Mouse (Mus musculus) large intestine, adult 2 months (tissue): ENCODE measurements around the gene Armc5. TPM values are rescaled to one million over a fixed set of nuclear protein-coding genes. Genes with fewer than 3 reads are reported as not detected.

Experiments used
- DNase-seq: peaks from one replicate; pipeline ENCODE4 v3.0.0-alpha.2; 2012; ENCODE audit warnings: low read depth, low spot score
- WGBS: fragments of 180-500 bp; shearing (Covaris S2); methylation state at CpG from one replicate; pipeline ENCODE4 v1.1.7; 2018; 5-methylcytosine and 5-hydroxymethylcytosine counted together
- polyA plus RNA-seq: library from polyadenylated mRNA; depleted of rRNA; stranded (reverse); fragments of >200 nt; gene quantifications from 2 replicates; pipeline ENCODE4 v1.2.3, GENCODE M21; 2012; rRNA removed

Gene Armc5
- polyA plus RNA-seq, 1 experiment: 22.1 TPM

DNA sequence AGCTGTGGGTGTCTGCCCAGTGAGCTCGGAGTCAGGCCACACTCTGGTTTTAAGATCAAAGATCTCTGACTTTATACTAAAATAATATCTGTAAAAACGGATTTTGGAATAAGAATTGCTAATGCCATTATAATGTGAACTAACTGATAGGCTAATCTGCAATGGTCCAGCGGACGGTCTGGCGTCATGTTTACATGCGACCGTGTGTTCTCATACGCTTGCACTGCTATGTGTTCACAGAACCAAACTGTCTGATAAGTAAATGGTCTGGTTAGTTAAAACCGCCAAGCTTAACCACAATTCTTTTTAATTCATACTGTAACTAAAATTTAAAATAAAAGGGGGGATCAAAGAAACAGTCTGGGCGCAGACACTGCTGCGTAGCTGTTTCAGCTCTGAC is 44.6 kb downstream of the Armc5 start:
- WGBS: 95% methylated on average over 11 of the region's 11 CpGs
- DNase-seq: no peak

GRCm38 (mm10) chr7:128282532-128283244 is 45.5 kb downstream of the Armc5 start:
- 55% methylated on average over 7 of the region's 7 CpGs for WGBS
- no peak for DNase-seq

DNA sequence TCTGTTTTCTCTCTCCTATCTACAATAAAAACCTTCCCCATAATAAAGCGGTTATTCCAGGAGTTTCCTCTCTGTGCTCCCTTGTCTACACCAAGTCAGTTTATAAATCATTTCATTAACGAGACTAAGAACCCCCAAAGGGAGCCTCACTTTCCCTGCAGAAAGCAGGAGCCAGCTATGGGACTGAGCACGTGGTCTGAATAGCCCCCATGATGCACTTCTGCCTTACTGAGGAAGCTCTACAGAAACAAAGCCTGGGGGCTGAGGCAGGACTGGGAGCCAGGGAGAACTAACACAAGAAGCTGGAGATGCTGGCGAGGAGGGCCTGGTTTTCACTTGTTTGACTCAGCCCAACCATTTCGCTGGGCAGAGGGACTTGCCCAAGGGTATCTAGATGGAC is 46.9 kb downstream of the Armc5 start:
- 73% methylated on average over 5 of the region's 5 CpGs for WGBS
- no peak for DNase-seq

- DNase-seq: no peak
- 88% methylated on average over 8 of the region's 8 CpGs for WGBS
Measured at GRCm38 (mm10) chr7:128285060-128285459, 47.9 kb downstream of the Armc5 start.

DNA sequence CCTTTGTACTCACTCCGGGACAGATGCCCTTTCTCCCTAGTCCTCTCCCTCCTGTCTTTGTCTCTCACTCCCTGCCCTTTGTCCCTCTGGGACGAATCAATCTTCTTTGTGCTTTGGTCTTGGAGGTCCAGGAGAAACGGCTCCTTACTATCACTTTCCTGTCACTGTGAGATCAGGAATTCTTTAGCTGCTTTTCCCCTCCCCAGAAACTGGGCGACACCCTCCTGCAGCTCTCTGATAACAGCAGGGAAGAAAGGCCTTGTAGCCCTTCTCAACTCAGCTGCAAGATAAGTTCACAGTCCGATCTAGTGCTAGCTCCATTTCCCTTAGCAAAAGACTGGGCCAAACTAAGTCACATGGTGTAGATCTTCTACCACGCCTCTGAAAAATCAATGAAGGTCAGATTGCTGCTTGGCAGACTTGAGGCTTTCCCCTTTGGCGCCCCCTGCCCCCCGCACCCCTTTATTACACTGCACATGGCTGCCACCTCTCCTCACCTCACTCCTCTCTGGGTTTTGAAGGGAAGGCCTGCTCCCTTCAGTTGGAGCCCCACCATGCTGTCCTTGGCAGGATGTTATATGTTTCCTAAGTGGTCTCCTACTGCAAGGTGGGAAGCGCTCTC is 51.9 kb downstream of the Armc5 start:
- WGBS: 35% methylated on average over 9 of the region's 9 CpGs
- DNase-seq: no peak

Other genes with a start within 250 kb of the Armc5 start
- 928 and 1,122 TPM in 2 replicates for gene Pycard, start 243.5 kb upstream of the Armc5 start, polyA plus RNA-seq
- gene Trim72, start 233.4 kb upstream of the Armc5 start, polyA plus RNA-seq: 6.8 and 9.8 TPM in 2 replicates
- gene Itgam, start 174.7 kb upstream of the Armc5 start, polyA plus RNA-seq: 10.1 and 14.0 TPM in 2 replicates
- gene Gm49368, start 174.7 kb upstream of the Armc5 start, polyA plus RNA-seq: 0.02 and 0.04 TPM in 2 replicates
- gene Itgax, start 107.8 kb upstream of the Armc5 start, polyA plus RNA-seq: 6.7 and 13.6 TPM in 2 replicates
- 1.1 and 1.5 TPM in 2 replicates for gene Itgad, start 83.0 kb upstream of the Armc5 start, polyA plus RNA-seq
- 1.0 and 1.6 TPM in 2 replicates for gene Cox6a2, start 31.0 kb upstream of the Armc5 start, polyA plus RNA-seq
- gene 9130023H24Rik, start 689 bp downstream of the Armc5 start, polyA plus RNA-seq: 2.2 and 2.7 TPM in 2 replicates
- gene Tgfb1i1, start 9.5 kb downstream of the Armc5 start, polyA plus RNA-seq: 53.7 and 57.1 TPM in 2 replicates
- gene Slc5a2, start 28.3 kb downstream of the Armc5 start, polyA plus RNA-seq: not detected in 2 replicates
- gene BC017158, start 60.8 kb downstream of the Armc5 start, polyA plus RNA-seq: 25.9 and 53.1 TPM in 2 replicates
- 12.9 and 15.6 TPM in 2 replicates for gene Rgs10, start 181.4 kb downstream of the Armc5 start, polyA plus RNA-seq
- 27.0 and 29.6 TPM in 2 replicates for gene Tial1, start 224.4 kb downstream of the Armc5 start, polyA plus RNA-seq